Mouse (Mus musculus): ENCODE measurements at regions not wholly inside any gene's neighbourhood (a gene's known extent, or its start where the extent isn't known, plus 50 kb on each side); places are given as distances from the start of the nearest gene placed in this dataset.

DNA sequence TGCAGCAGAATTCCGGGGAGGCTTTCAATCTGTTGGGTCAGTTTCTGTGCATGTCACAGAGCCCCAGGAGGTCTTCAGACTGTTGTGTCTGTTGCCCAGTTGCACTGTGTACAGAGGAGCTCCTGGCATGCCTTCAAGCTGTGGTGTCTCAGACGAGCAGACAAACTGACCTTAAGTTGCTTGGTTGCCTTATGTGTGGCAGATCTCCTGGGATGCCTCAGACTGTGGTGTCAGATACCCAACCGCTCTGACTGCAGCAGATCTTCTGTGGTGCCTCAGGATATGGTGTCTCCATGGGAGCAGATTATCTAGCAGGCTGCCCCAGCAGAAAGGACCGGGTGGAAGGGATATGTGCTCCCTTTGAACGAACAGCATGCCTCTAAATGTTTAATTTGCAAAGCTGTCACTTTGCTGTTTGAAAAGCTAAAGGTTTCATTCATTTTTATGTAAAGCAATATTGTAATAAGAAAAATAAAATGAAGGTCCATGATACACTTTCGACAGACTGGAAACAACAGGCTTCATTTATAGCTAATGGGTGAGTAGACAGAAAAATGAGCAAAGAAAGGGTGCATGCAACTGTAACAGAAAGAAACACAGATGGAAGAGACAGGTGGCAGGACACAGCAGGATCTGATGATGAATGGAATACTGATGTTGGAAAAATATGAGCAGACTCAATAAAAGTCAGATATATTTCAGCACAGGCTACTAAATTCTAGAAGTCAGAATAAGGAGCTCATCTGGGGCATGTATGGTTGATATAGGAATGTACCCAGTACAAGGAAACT lies 1060.0 kb downstream of the Serpinb8 start:
- peak; percentile 3 for DNase-seq

DNA sequence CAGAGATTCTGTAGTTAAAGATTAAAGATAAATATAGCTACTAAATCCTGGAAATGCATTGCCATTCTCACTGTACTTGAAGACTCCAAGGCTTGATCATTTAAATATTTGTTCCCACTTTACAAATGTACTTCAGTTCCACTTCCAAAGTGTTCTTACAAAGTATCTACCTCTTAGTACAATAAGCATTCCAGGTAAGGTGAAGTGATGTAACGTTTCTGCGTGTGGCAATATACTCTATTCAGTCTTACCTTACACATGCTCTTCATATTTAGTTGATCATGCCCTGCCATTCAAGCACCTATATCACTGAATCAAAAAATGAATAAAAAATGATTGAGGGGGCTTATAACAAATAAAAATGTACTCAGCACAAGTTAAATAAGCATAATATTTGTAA lies 1081.2 kb downstream of the Serpinb8 start:
- no peak for DNase-seq

Measured in cerebellum, adult 8-10 months (tissue).